Mouse (Mus musculus) left cerebral cortex, adult 8-10 months (tissue): Measurements from ENCODE around the gene Olfr482. TPM values are rescaled to one million over a fixed set of nuclear protein-coding genes. Genes with fewer than 3 reads are reported as not detected.

ENCODE experiments used
- DNase-seq, 2 experiments: peaks; one replicate each; pipeline ENCODE4 v3.0.0; 2022; ENCODE audit warnings: low spot score in 2 of 2
- total RNA-seq, 4 experiments: library from RNA; stranded (reverse); gene quantifications; 2 replicates each; pipeline ENCODE4 v1.2.4; 2022

Gene Olfr482
- 1 to 10 TPM; 1.7 to 2.6 (median 2.5) TPM for total RNA-seq

- no peak for DNase-seq
Measured at GRCm38 (mm10) chr7:108097486-108097885, at the start of gene Olfr482. TSS of gene Olfr482 (minus strand) at chr7:108097586.

GRCm38 (mm10) chr7:108127349-108127748 lies 30.0 kb upstream of the Olfr482 start, which contains the start of gene Olfr484:
TSS of gene Olfr484 (minus strand) at chr7:108127449.
- no peak for DNase-seq

GRCm38 (mm10) chr7:108121416-108121815 lies 24.0 kb upstream of the Olfr482 start:
- DNase-seq: no peak

- DNase-seq: no peak
Measured at GRCm38 (mm10) chr7:108120681-108121080, 23.3 kb upstream of the Olfr482 start.

GRCm38 (mm10) chr7:108100549-108100948 lies 3.2 kb upstream of the Olfr482 start, which contains the start of gene Olfr483:
TSS of gene Olfr483 (plus strand) at chr7:108100849.
- DNase-seq: no peak

DNA sequence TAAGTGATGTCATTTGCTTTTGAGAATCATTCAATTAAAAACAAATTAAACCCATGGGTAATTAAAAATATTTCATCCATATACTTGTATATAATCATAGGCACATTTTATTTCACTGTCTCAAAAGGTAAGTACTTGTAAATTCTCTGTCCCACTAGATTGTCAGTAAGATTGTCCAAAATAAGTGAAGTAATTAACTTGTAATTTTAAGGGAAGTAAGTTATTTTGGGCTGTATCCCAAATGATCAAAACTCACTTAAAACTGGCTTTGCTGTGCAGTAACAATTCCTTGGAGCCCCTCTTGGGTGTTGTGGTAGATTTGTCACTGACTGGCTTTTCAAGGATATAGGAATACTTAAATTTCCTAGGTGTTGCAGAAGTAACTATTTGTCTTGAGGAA lies 17.8 kb downstream of the Olfr482 start, which contains the start of gene Olfr481:
Olfr481 (plus strand) TSS at position 301 of the 400 bp plus-strand sequence.
- no peak for DNase-seq

DNA sequence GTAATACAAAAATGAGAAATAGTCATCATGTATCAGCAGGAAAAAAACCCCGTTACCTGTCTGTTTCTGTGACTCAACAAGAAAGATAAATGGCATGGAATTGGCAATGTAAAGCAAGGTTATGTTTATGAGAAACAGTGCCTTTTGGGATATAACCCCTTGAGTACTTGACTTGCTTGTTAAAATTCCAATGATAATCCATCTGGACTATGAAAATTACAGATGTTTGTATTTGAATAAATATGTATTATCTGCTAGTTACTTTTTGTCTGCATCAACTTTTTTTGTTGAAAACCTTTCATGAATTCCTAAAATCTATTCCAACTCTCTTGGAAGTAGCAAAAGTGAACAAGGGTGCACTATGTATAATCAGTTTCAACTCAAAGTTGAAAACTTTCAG lies 30.1 kb downstream of the Olfr482 start, which contains the start of gene Olfr480:
Olfr480 (minus strand) TSS at position 101 of the 400 bp plus-strand sequence.
- DNase-seq: no peak

DNA sequence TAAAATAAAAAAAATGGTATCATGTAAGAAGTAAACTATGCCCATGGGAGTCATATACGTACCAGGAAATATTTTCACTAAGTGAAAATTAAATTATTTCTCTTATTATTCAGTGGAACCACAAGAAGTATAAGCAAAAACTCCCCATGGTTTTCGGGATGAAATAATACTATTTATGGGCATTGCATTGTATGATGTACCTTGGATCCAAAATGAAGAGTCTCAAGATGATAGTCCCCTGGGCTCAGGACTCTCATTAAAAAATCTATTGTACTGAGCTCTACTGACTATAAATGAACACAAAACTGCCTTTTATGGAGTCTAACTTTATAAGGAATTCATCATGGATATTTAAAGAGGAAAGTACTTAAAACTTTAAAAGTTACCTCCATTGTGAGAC lies 47.0 kb downstream of the Olfr482 start, which contains the start of gene Olfr479:
Olfr479 (plus strand) TSS at position 301 of the 400 bp plus-strand sequence.
- no peak for DNase-seq

Other genes with a start within 250 kb of the Olfr482 start
- under 1 TPM in 1 of 4 experiments, not detected in 3; 0.07 TPM for gene Olfr472, start 199.7 kb downstream of the Olfr482 start, total RNA-seq
- gene Olfr473, start 167.1 kb downstream of the Olfr482 start, total RNA-seq: not detected
- gene Olfr474, start 142.9 kb downstream of the Olfr482 start, total RNA-seq: not detected
- not detected for gene Olfr476, start 132.8 kb downstream of the Olfr482 start, total RNA-seq
- not detected for gene Olfr477, start 110.9 kb downstream of the Olfr482 start, total RNA-seq
- gene Olfr478, start 63.6 kb downstream of the Olfr482 start, total RNA-seq: not detected
- gene Olfr479, start 46.9 kb downstream of the Olfr482 start, total RNA-seq: not detected
- not detected for gene Olfr480, start 30.2 kb downstream of the Olfr482 start, total RNA-seq
- not detected for gene Olfr481, start 17.7 kb downstream of the Olfr482 start, total RNA-seq
- not detected for gene Olfr483, start 3.3 kb upstream of the Olfr482 start, total RNA-seq
- not detected for gene Olfr484, start 29.9 kb upstream of the Olfr482 start, total RNA-seq
- not detected for gene Olfr485, start 62.3 kb upstream of the Olfr482 start, total RNA-seq
- gene Olfr486, start 75.2 kb upstream of the Olfr482 start, total RNA-seq: not detected
- gene Olfr487, start 117.0 kb upstream of the Olfr482 start, total RNA-seq: not detected
- not detected for gene Olfr488, start 160.8 kb upstream of the Olfr482 start, total RNA-seq
- not detected for gene Olfr490, start 191.3 kb upstream of the Olfr482 start, total RNA-seq
- not detected for gene Olfr491, start 215.9 kb upstream of the Olfr482 start, total RNA-seq
- gene Olfr492, start 226.1 kb upstream of the Olfr482 start, total RNA-seq: not detected
- gene Olfr493, start 249.4 kb upstream of the Olfr482 start, total RNA-seq: not detected